Mouse (Mus musculus) spleen, adult 2 months (tissue): ENCODE data around the gene Zcchc7.

Source experiments
- CTCF ChIP-seq: fragments of 200-500 bp; IDR thresholded peaks from 2 replicates; pipeline ENCODE4 v1.5.1; 2011; ENCODE audit warnings: mild to moderate bottlenecking, inconsistent platforms; ENCODE audit not compliant: insufficient read depth, insufficient read length, insufficient replicate concordance; ENCODE audit errors: extremely low read depth
- POLR2A ChIP-seq: fragments of 200-500 bp; IDR thresholded peaks from 2 replicates; pipeline ENCODE4 v1.6.1; 2011; ENCODE audit warnings: low read depth, low read length, inconsistent platforms

DNA sequence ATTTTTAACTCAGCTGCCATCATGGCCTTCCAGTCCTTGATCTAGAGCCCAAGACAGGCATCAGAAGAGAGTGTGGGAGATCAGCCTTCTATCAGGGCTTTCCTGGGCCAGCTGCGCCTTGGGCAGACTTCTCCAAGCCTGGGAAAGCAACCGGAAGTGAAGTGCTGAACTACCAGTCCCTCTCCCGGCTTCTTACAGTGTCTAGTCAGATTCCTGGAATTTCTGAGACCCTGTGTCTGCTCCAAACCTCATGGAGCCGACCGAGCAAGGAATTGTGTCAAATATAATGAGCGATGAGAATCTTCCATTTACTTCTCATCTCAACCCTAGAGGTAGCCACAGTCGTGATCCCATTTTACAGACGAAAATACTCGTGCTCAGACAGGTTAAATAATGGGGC, 203.1 kb downstream of the Zcchc7 start:
- TF ChIP-seq CTCF (no peak), POLR2A (no peak)
